Mouse (Mus musculus): ENCODE measurements at regions not wholly inside any gene's neighbourhood (a gene's known extent, or its start where the extent isn't known, plus 50 kb on each side); places are given as distances from the start of the nearest gene placed in this dataset.
A peak's percentile ranks its signal among the peaks of the same experiment; 100 is the strongest.

DNA sequence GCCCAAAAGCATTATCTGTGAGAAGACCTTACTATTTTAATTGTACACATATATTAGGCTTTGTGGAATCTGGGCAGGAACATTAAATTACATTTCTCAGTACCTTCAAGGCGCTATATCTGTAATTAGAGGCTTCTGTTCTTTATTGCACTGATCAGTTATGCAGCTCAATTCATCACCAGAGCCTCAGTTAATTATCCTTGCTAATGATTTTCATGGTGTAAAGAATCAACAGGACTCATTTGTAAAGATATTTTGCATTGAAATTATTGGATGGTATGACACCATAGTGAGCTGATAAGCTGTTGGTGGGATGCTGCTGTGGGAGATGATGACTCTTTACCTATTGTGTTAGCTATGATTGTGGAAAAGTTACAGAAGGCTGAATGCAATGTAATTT, 1490.9 kb upstream of the Slc39a10 start:
- H3K4me3 ChIP-seq (replicated peaks; ENCODE audit: low read length): no peak overlapping the region
- ATAC-seq (ENCODE audit: low FRiP score): peak; percentile 76; the same call in 1 of the 2 replicates
- 49% methylated on average over 1 of the region's 1 CpGs for WGBS
- no peaks in the 10 kb centered on the region for H3K4me1 ChIP-seq (replicated peaks; ENCODE audit: control insufficient read depth, insufficient read depth, low read length)
- H3K27me3 ChIP-seq (ENCODE audit: control insufficient read depth, insufficient read depth, low read length): no peaks in the 10 kb centered on the region
- no peaks in the 10 kb centered on the region for H3K36me3 ChIP-seq (replicated peaks; ENCODE audit: control insufficient read depth, insufficient read depth)
- no peak overlapping the region for H3K4me2 ChIP-seq (replicated peaks)
- no peak overlapping the region for H3K9ac ChIP-seq
- H3K9me3 ChIP-seq (ENCODE audit: control insufficient read depth, low read length): no peaks in the 10 kb centered on the region
- no peak for DNase-seq (ENCODE audit: low spot score)
- H3K27ac ChIP-seq: no peak overlapping the region

- Histone ChIP-seq H3K27ac (no peak overlapping the region), H3K4me3 (replicated peaks; ENCODE audit: low read length) (no peak overlapping the region), H3K36me3 (replicated peaks; ENCODE audit: control insufficient read depth, insufficient read depth) (no peaks in the 10 kb centered on the region), H3K4me2 (replicated peaks) (no peak overlapping the region), H3K4me1 (replicated peaks; ENCODE audit: control insufficient read depth, insufficient read depth, low read length) (no peaks in the 10 kb centered on the region), H3K27me3 (ENCODE audit: control insufficient read depth, insufficient read depth, low read length) (no peaks in the 10 kb centered on the region), H3K9ac (no peak overlapping the region), H3K9me3 (ENCODE audit: control insufficient read depth, low read length) (no peaks in the 10 kb centered on the region)
- no peak for DNase-seq (ENCODE audit: low spot score)
- no peak for ATAC-seq (ENCODE audit: low FRiP score)
- WGBS: 82% methylated on average over 2 of the region's 2 CpGs
Observed at GRCm38 (mm10) chr1:48380139-48380538, 1487.5 kb upstream of the Slc39a10 start.

- Histone ChIP-seq H3K4me1 (replicated peaks; ENCODE audit: control insufficient read depth, insufficient read depth, low read length) (no peaks in the 10 kb centered on the region), H3K4me3 (replicated peaks; ENCODE audit: low read length) (no peak overlapping the region), H3K27ac (no peak overlapping the region), H3K36me3 (replicated peaks; ENCODE audit: control insufficient read depth, insufficient read depth) (no peaks in the 10 kb centered on the region), H3K9ac (no peak overlapping the region), H3K9me3 (ENCODE audit: control insufficient read depth, low read length) (no peaks in the 10 kb centered on the region), H3K4me2 (replicated peaks) (no peak overlapping the region), H3K27me3 (ENCODE audit: control insufficient read depth, insufficient read depth, low read length) (no peaks in the 10 kb centered on the region)
- 81% methylated on average over 3 of the region's 3 CpGs for WGBS
- no peak for ATAC-seq (ENCODE audit: low FRiP score)
- DNase-seq (ENCODE audit: low spot score): no peak
Observed at GRCm38 (mm10) chr1:48351416-48351815, 1458.8 kb upstream of the Slc39a10 start.

DNA sequence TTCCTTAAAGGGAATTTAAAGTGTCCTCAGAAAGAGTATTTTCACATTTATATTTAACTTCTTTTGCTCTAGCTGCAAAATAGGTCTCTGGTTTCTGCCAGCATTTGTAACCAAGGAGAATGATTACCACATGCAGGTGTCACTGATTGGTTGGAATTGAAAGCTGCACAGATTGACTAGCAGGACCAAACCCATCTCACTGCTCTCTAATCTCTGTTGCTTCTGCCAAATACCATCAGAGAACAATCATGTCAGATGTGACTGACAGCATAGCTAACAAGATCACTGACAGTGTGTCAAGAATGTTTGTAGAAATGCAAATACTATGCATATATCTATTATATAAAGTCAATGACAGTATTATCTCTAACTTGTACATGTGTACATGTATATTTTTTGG, 1450.3 kb upstream of the Slc39a10 start:
- Histone ChIP-seq H3K4me1 (replicated peaks; ENCODE audit: control insufficient read depth, insufficient read depth, low read length) (no peaks in the 10 kb centered on the region), H3K36me3 (replicated peaks; ENCODE audit: control insufficient read depth, insufficient read depth) (no peaks in the 10 kb centered on the region), H3K9ac (no peak overlapping the region), H3K27me3 (ENCODE audit: control insufficient read depth, insufficient read depth, low read length) (no peaks in the 10 kb centered on the region), H3K4me2 (replicated peaks) (no peak overlapping the region), H3K9me3 (ENCODE audit: control insufficient read depth, low read length) (no peaks in the 10 kb centered on the region), H3K4me3 (replicated peaks; ENCODE audit: low read length) (no peak overlapping the region), H3K27ac (no peak overlapping the region)
- DNase-seq (ENCODE audit: low spot score) (no peak), ATAC-seq (ENCODE audit: low FRiP score) (no peak)

Data from hindbrain, embryonic 14.5 days (tissue).